Mouse (Mus musculus) gastrocnemius, postnatal 14 days (tissue): ENCODE measurements around the gene Atl1. TPM values are rescaled to one million over a fixed set of nuclear protein-coding genes. Genes with fewer than 3 reads are reported as not detected.

ENCODE experiments used
- DNase-seq: peaks from one replicate; pipeline ENCODE4 v3.0.0; 2021; ENCODE audit warnings: mixed read lengths
- intact Hi-C: fragments of 180-260 bp; cut with DNase I; formaldehyde crosslinking; loops from one replicate; pipeline ENCODE4 v1.15.1; 2025; ENCODE audit warnings: low total_unique reads
- long read RNA-seq, 2 experiments: library from polyadenylated mRNA; stranded (forward); transcript quantifications; one replicate each; pipeline ENCODE4 v2.0.0; 2021
- total RNA-seq, 2 experiments: library from RNA; stranded (reverse); gene quantifications; 2 replicates each; pipeline ENCODE4 v1.2.3; 2021

Atl1 gene
- 1 to 10 TPM; 1.3 to 2.7 TPM for total RNA-seq
- long read RNA-seq, experiment 1, partial matches to known transcripts, result 0 of 2 reads
- long read RNA-seq, experiment 1, other reads (novel, unspliced or antisense), result 2 of 2 reads
- long read RNA-seq, experiment 2, partial matches to known transcripts, result 0 of 2 reads
- long read RNA-seq, experiment 2, other reads (novel, unspliced or antisense), result 2 of 2 reads

- peak; percentile 93 for DNase-seq
- intact Hi-C loops, result loop anchor here (10.0 kb wide), 1 partner anchor 58 kb away; no protein-coding TSS in a partner anchor
Measured at GRCm38 (mm10) chr12:69892371-69893251, at the start of gene Atl1, which contains the start of gene Map4k5. Gene Atl1, plus strand, starts transcription at chr12:69892614. Gene Map4k5, minus strand, starts transcription at chr12:69893200.

GRCm38 (mm10) chr12:69843531-69844445 lies 48.6 kb upstream of the Atl1 start:
- intact Hi-C loops, result no loop called here
- DNase-seq, result no peak

- no peak for DNase-seq
- intact Hi-C loops, result no loop called here
Measured at GRCm38 (mm10) chr12:69845722-69846121, 46.7 kb upstream of the Atl1 start.

DNA sequence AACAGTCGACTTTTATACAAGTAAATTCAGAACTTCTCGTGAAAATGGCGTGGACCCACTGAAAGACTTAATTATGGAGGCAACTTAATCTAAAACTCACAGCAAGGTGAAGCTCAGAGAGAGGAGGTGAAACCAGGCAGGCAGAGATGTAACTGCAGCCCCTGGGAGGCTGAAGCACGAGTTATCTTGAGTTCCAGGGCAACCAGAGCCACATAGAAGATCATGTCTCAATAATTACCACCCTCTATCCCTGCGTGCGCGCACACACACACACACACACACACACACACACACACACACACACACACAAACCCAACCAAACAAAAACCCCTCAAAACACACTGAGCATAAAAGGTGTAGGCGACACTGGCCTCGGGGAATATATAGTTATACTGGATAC lies 45.9 kb upstream of the Atl1 start:
- intact Hi-C loops, result no loop called here
- DNase-seq, result no peak

DNA sequence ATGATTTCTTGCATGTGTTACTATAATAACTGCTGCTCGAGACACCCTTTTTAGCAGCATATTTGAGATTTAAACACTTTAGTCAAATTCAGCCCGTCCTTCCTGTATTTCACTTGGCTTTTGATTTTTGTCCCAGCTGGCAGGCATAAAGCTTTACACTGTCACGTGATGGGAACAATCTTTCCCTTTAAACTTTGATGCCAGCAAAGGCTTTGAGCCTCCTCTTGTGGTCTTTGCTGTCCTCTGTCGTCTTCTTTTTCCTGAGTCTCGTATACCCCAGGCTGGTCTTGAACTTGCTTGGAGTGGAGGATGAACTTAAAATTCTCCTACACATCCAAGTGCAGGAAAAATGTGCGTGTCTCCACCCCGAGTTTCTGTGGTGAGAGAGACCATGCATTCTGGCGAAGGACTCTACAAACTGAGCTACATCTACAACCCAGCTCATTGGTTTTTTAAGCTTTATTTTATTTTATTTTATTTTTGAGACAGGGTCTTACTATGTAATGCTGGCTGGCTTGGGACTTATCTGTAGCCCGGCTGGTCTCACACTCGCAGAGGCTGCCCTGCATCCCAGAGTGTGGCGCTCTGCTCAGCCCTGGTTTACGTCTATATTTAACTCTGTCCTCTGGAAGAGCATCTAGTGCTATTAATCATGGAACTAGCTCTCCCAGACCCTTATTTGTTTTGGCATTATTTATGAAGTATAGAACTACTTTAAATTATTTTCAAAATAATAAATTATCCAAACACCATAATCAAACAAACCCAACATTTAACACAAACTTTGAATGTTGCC lies 44.1 kb upstream of the Atl1 start:
- no peak for DNase-seq
- intact Hi-C loops, result no loop called here

DNA sequence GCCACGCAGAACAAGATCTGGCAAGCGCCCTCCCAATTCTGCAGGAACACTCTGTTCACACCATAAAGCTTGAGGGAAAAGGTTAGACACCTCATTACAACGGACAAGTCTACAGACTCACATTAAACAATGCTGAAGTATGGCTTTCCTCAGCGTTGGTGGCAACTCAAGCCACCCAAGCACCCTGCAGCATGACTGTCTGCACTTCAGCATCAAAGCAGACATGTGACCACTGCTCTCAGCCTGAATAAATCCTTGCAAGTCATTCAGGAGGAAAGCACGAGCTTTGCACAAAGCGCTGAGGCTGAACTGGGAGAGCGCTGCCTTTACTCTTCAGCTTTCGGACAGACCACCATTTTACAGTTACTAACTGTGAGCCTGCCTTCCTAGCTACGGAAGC lies 40.1 kb upstream of the Atl1 start:
- DNase-seq, result no peak
- intact Hi-C loops, result no loop called here

DNA sequence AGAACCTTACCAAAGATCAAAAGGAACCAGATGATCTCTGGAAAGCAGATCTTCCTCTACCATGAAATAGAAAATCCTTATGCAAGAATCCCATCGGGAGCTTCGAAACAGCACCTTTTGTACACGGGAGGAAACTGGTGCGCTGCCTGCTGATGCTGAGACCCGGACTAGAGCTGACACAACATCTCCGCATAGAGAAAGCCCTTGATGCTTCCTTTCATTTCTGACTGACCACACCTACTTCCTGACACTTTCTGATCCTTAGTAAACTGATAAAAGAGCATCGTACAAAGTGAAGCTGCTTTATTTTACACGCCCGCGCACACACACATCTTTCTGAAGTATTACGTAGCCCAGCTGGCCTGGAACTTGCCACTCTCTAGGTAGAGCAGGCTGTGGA lies 39.0 kb upstream of the Atl1 start:
- intact Hi-C loops, result no loop called here
- DNase-seq, result no peak

GRCm38 (mm10) chr12:69853942-69854341 lies 38.5 kb upstream of the Atl1 start:
- no peak for DNase-seq
- intact Hi-C loops, result no loop called here

DNA sequence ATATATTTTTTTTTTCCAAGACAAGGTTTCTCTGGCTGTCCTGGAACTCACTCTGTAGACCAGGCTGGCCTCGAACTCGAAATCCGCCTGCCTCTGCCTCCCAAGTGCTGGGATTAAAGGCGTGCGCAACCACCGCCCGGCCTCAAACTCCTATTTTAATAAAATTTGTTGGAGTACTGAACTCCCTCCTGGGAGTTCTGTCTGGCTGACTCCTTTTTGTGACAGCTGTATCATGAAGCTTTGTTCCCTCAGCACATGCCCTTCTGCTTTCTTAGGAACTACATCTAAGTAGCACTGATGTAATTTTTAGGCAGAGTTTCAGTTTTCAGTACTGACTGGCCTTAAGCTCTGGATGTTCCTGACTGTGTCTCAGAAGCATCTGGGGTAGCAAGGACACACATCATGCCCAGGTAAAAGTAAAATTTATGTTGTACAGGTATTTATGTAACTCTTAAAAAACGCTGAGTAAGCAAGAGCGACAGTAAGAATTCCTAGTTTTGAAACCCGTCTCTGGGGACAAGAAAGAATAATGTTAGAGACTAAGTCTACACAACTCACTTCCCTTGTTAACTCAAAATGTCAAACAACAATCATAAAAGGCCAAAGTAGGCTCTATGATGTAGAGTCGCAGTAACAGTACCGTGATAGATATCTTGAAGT lies 36.6 kb upstream of the Atl1 start:
- intact Hi-C loops, result no loop called here

GRCm38 (mm10) chr12:69856398-69856797 lies 36.0 kb upstream of the Atl1 start:
- no peak for DNase-seq
- intact Hi-C loops, result no loop called here

More for the DNA sequence above, 36.6 kb upstream of the Atl1 start:
- no peak for DNase-seq

- intact Hi-C loops, result no loop called here
- no peak for DNase-seq
Measured at GRCm38 (mm10) chr12:69857597-69857996, 34.8 kb upstream of the Atl1 start.

- intact Hi-C loops, result no loop called here
- DNase-seq, result no peak
Measured at GRCm38 (mm10) chr12:69858847-69859246, 33.6 kb upstream of the Atl1 start.

GRCm38 (mm10) chr12:69863505-69863904 lies 28.9 kb upstream of the Atl1 start:
- no peak for DNase-seq
- intact Hi-C loops, result no loop called here

DNA sequence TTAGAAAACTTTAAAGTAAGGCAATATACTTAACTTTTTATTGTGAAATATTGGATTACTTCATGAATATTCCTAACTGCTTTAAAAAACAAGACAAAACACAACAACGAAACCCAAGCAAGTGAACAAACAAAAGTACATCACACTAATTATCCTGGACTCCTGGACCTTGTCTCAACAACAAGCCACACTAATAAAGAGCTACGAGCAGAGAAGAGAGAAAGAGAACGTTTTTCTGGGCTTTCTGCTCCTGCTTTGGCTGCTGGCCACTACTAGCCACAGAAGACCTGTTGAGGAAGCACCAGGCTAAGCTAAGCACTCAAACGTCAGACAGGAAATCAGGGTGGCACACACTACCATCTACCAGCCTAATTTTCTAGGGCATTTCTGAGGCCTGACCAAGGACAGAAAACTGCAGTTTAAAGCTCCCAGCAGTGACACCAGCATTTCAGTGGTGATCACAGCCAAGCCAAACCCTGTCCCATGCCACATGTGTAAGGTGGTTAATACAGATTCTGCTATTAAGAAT lies 28.2 kb upstream of the Atl1 start:
- intact Hi-C loops, result no loop called here
- no peak for DNase-seq

- intact Hi-C loops, result no loop called here
- DNase-seq, result no peak
Measured at GRCm38 (mm10) chr12:69867338-69867737, 25.1 kb upstream of the Atl1 start.

- intact Hi-C loops, result no loop called here
- no peak for DNase-seq
Measured at GRCm38 (mm10) chr12:69871632-69872031, 20.8 kb upstream of the Atl1 start.

- DNase-seq, result no peak
- intact Hi-C loops, result no loop called here
Measured at GRCm38 (mm10) chr12:69877842-69878363, 14.5 kb upstream of the Atl1 start.

- DNase-seq, result no peak
- intact Hi-C loops, result no loop called here
Measured at GRCm38 (mm10) chr12:69879172-69879665, 13.2 kb upstream of the Atl1 start.
